Mouse (Mus musculus) layer of hippocampus, postnatal 36 days (tissue): ENCODE measurements at regions not wholly inside any gene's neighbourhood (a gene's known extent, or its start where the extent isn't known, plus 50 kb on each side); places are given as distances from the start of the nearest gene placed in this dataset.
"Not testable (repeated sequence)": the region's sequence is repeated elsewhere in the genome, so short reads cannot be mapped to it uniquely, and the experiment has no call there.

Experiments used
- DNase-seq, 2 experiments: peaks; one replicate each; pipeline ENCODE4 v3.0.0; 2022

DNA sequence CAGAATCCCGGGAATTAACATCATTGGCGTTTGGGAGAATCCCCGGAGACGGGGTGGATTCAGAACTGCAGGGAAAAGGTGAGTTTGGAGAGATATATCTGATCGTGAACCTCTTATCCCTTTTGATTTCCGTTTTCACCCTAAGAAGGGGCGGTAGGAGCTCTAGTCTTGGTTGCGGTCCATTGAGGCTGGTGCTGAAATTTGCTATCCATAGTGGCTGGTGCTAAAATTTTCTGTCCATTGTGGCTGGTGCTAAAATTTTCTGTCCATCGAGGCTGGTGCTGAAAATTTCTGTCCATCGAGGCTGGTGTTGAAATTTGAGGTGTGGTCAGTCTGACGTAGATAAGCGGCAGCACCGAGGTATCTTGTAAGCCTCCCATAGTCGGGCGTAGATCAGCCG, 834.1 kb upstream of the Snrpn start:
- DNase-seq: not testable (repeated sequence)

DNA sequence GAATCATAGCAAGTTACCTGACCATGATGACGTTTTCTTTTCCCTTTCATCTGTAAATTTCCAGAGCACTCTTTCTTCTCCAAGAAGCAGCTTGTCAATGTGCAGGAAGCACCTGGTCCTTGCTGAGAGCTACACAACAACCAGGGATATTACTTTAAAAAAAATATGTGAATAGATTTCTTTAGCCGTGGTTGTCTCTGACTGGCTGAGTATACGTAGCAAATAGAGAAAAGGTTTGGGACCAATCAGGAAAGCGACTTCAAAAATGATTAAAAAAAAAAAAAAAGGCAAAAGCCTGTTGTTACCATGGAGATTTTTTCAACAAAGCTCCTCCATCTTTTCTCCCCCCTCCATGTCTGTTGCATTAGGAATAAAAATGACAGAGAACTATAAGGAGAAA, 821.2 kb upstream of the Snrpn start:
- DNase-seq: no peak

DNA sequence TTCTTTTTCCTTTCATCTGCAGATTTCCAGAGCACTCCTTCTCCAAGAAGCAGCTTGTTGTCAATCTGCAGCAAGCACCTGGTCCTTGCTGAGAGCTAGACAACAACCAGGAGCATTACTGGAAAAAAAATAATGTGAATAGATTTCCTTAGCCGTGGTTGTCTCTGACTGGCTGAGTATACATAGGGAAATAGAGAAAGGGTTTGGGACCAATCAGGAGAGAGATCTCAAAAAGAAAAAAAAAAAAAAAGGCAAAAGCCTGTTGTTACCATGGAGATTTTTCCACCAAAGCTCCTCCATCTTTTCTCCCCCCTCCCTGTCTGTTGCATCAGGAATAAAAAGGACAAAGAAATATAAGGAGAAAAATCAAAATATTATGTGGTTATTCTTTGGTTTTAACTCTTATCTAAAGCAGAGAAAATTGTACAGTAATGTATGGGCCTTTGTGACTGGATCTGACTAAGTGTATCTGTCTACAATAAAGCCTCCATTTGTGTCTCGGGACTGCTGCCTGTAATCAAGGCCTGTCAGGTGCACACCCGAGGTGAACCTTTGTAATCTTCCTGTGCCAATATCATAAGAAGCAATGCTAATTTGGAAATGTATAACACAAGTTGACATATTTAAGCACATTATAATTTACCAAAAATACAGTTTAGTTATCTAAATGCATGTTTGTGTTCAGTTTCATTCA, 799.9 kb upstream of the Snrpn start:
- DNase-seq: peak in 1 of 2 experiments; percentile 4
